Mouse (Mus musculus) spleen, adult 2 months (tissue): ENCODE measurements around the gene Mgme1. TPM values are rescaled to one million over a fixed set of nuclear protein-coding genes. Genes with fewer than 3 reads are reported as not detected.

Source experiments
- DNase-seq, 2 experiments: peaks; one replicate each; pipeline versions ENCODE4 v3.0.0 to v3.0.0-alpha.2; 2012 to 2021; ENCODE audit warnings: low spot score in 2 of 2, low read depth in 1 of 2
- H3K27ac ChIP-seq: fragments of 200-500 bp; 2 replicates; pipeline ENCODE4 v1.5.1; 2012; ENCODE audit warnings: low read length, inconsistent platforms; ENCODE audit not compliant: insufficient read depth
- H3K27me3 ChIP-seq: fragments of 200-500 bp; 2 replicates; pipeline ENCODE4 v1.6.1; 2012; ENCODE audit warnings: mild to moderate bottlenecking, moderate library complexity, low read length, inconsistent platforms; ENCODE audit not compliant: control insufficient read depth, insufficient read depth
- H3K36me3 ChIP-seq: fragments of 200-500 bp; 2 replicates; pipeline ENCODE4 v1.6.1; 2012; ENCODE audit warnings: mild to moderate bottlenecking, low read length, inconsistent platforms; ENCODE audit not compliant: control insufficient read depth, insufficient read depth
- H3K4me1 ChIP-seq: fragments of 200-500 bp; 2 replicates; pipeline ENCODE4 v1.6.1; 2011; ENCODE audit warnings: inconsistent platforms; ENCODE audit not compliant: control insufficient read depth, insufficient read depth, insufficient read length
- H3K4me3 ChIP-seq: fragments of 200-500 bp; 2 replicates; pipeline ENCODE4 v1.5.1; 2011; ENCODE audit warnings: mild to moderate bottlenecking, inconsistent platforms; ENCODE audit not compliant: insufficient read depth, insufficient read length; ENCODE audit errors: extremely low read depth
- CTCF ChIP-seq: fragments of 200-500 bp; IDR thresholded peaks from 2 replicates; pipeline ENCODE4 v1.5.1; 2011; ENCODE audit warnings: mild to moderate bottlenecking, inconsistent platforms; ENCODE audit not compliant: insufficient read depth, insufficient read length, insufficient replicate concordance; ENCODE audit errors: extremely low read depth
- POLR2A ChIP-seq: fragments of 200-500 bp; IDR thresholded peaks from 2 replicates; pipeline ENCODE4 v1.6.1; 2011; ENCODE audit warnings: low read depth, low read length, inconsistent platforms
- WGBS: fragments of 180-500 bp; shearing (Covaris S2); methylation state at CpG from one replicate; pipeline ENCODE4 v1.1.7; 2018; 5-methylcytosine and 5-hydroxymethylcytosine counted together
- polyA plus RNA-seq: library from polyadenylated mRNA; depleted of rRNA; stranded (reverse); fragments of >200 nt; gene quantifications from 2 replicates; pipeline ENCODE4 v1.2.3, GENCODE M21; 2012

The Mgme1 gene
- polyA plus RNA-seq, 1 experiment = 2.0 TPM

DNA sequence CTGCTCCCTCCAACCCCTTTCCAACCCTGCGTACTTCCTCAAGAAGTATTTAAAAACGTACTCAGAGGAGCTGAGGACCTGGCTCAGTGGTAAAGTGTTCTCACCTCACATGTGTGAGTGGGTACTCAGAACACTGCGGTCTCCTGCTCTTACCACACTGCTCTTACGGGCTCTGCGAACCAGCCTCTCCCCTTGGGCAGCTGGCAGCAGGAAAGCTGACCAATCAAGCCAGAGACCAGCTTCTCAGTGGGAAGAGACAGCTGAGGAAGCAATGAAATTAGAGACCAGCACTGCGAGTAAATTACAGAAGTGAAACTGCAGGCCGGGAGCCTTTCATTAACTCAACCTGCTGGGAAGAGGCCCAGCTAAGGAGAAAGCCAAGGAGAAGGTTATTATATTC is 25.0 kb upstream of the Mgme1 start:
- TF ChIP-seq CTCF = no peak
- no peak for TF ChIP-seq POLR2A
- Histone ChIP-seq H3K4me3 (no peak overlapping the region), H3K36me3 (peaks cover 9% of the 10 kb centered on the region), H3K27me3 (no peaks in the 10 kb centered on the region), H3K27ac (peak overlapping the region; percentile 55), H3K4me1 (peaks cover 28% of the 10 kb centered on the region; the same call in 1 of the 2 replicates)
- peak in 1 of 2 experiments; percentile 35 for DNase-seq
- WGBS = 11% methylated on average over 7 of the region's 7 CpGs

DNA sequence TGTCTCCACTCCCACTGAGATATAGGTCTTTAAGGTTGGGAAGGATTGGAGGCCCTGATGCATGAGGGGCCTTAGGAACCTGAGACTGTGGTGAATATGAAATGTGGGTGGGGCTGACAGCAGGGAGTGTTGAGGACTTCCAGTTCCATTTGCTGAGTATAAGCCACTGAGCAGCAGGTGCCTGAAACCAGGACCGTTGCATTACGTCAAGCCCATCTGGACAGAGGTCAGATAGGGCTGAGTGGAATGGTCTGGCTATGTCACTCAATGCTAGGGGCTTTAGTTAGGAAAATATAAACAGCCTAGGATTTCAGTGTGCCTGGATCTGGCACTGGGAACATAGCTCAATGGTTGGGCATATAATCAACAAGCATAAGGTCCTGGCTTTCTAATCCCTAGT is 24.2 kb upstream of the Mgme1 start:
- DNase-seq = no peak
- no peak for TF ChIP-seq CTCF
- no peak for TF ChIP-seq POLR2A
- Histone ChIP-seq H3K27me3 (no peaks in the 10 kb centered on the region), H3K36me3 (peaks cover 15% of the 10 kb centered on the region), H3K27ac (peak overlapping the region; percentile 55), H3K4me1 (peaks cover 28% of the 10 kb centered on the region; the same call in 1 of the 2 replicates), H3K4me3 (no peak overlapping the region)
- 36% methylated on average over 2 of the region's 2 CpGs for WGBS

GRCm38 (mm10) chr2:144247337-144247978 is 23.0 kb upstream of the Mgme1 start:
- H3K27me3 ChIP-seq = no peaks in the 10 kb centered on the region
- peak in 1 of 2 experiments; percentile 40 for DNase-seq
- H3K27ac ChIP-seq = peak overlapping the region; percentile 54
- H3K4me3 ChIP-seq = no peak overlapping the region
- 23% methylated on average over 5 of the region's 5 CpGs for WGBS
- H3K36me3 ChIP-seq = peaks cover 22% of the 10 kb centered on the region
- TF ChIP-seq POLR2A (no peak), CTCF (no peak)
- peaks cover 28% of the 10 kb centered on the region; the same call in 1 of the 2 replicates for H3K4me1 ChIP-seq

DNA sequence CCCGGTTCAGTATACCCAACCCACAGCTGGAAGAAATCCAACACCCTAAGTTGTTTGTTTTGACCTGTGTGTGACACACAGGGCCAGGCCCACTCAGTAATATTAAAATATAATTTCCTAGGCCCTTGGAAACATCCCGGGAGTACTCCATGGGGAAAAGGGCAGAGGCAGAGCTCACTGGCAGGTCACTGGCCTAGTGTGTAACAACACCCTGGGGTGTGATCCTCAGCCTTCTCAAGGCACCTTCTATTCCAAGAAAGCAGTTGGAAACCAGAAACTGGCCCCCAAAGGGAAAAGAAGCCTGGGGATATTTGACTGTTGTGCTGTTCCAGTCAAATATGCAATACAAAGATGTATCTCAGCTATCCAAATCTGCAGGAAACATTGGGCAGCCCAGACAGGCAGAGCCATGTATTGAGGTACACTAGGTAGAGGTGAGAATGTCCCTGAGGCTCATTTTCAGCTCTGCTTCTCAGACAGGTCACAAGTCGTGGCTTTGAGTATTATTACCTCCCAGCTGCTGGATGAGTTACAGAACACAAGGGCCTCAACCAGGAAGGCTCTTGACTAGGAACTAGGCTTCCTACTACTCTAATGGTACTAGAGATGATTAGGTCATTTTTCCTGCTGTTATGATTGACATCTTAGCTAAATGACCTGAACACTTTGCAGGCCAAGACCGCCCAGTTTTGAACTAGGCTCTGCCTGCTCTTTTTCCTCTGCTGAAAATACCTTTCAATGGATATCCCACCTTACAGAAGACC is 21.7 kb upstream of the Mgme1 start:
- TF ChIP-seq POLR2A (no peak), CTCF (no peak)
- no peak for DNase-seq
- Histone ChIP-seq H3K4me3 (no peak overlapping the region), H3K36me3 (peaks cover 33% of the 10 kb centered on the region), H3K27ac (no peak overlapping the region), H3K27me3 (no peaks in the 10 kb centered on the region), H3K4me1 (peaks cover 28% of the 10 kb centered on the region; the same call in 1 of the 2 replicates)
- WGBS = 52% methylated on average over 4 of the region's 4 CpGs

DNA sequence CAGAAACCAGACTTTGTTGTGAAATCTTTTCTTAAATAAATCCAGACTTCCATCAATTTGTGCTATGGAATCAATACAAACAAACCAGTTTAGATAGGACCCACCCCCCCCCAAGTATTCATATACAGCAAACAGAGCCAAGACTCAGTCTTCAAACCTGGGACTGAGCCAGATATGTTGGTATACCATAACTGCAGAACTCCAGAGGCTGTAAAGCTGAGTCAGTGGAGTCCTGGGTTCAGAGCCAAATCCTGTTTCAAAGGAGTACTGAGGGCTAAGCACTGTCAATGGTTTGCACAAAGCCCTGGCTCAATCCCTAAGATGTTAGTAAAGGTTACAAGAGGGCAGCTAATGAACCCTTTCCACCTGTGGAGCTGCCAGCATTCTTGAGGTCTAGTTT is 20.4 kb upstream of the Mgme1 start:
- no peak for TF ChIP-seq POLR2A
- no peak for TF ChIP-seq CTCF
- DNase-seq = no peak
- Histone ChIP-seq H3K36me3 (peaks cover 43% of the 10 kb centered on the region), H3K4me1 (peaks cover 28% of the 10 kb centered on the region; the same call in 1 of the 2 replicates), H3K27me3 (no peaks in the 10 kb centered on the region), H3K27ac (no peak overlapping the region), H3K4me3 (no peak overlapping the region)

DNA sequence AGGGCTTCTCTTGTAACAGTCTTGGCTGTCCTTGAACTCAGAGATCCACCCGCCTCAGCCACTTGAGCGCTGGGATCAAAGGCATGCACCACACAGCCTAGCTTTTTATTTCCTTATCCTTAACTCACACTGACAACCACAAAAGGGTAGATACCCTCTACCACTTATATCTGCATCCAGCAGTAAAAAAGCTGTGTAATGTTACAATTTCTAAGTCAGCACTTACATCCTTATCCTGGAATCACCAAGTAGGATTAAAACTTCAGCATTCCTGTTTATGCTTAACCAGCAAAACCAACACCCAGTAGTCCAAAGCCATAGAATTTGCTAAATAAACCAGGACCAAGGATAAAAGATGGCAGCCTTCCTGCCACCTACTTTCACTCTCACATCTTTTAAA is 7.6 kb upstream of the Mgme1 start:
- Histone ChIP-seq H3K27ac (no peak overlapping the region), H3K4me3 (no peak overlapping the region), H3K27me3 (no peaks in the 10 kb centered on the region), H3K4me1 (peaks cover 6% of the 10 kb centered on the region; the same call in 1 of the 2 replicates), H3K36me3 (peaks cover 35% of the 10 kb centered on the region)
- no peak for DNase-seq
- 82% methylated on average over 2 of the region's 2 CpGs for WGBS
- no peak for TF ChIP-seq POLR2A
- TF ChIP-seq CTCF = no peak
